Mouse (Mus musculus): Measurements from ENCODE around the gene Fgf7.

Fgf7 gene

DNA sequence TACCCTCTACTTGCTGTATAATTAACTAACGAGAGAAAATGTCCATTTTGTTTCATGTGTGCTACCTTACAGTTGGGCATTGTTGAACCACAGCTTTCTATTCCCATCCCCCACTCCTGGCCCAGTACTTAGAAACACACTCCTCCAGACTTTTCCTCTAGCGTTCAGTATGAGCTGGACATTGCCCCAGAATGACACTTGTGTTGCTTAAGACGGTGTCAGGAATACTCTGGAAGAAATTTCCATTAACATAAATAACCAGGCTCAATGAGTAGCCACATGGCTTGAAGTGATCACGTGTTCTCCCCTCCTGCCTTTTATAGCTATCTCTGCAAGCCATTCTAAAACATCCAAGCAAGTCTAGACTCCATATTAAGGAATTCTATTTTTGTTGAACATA is 26.1 kb downstream of the Fgf7 start:
- in situ Hi-C loops (cut with MboI, MseI) = no loop called here

DNA sequence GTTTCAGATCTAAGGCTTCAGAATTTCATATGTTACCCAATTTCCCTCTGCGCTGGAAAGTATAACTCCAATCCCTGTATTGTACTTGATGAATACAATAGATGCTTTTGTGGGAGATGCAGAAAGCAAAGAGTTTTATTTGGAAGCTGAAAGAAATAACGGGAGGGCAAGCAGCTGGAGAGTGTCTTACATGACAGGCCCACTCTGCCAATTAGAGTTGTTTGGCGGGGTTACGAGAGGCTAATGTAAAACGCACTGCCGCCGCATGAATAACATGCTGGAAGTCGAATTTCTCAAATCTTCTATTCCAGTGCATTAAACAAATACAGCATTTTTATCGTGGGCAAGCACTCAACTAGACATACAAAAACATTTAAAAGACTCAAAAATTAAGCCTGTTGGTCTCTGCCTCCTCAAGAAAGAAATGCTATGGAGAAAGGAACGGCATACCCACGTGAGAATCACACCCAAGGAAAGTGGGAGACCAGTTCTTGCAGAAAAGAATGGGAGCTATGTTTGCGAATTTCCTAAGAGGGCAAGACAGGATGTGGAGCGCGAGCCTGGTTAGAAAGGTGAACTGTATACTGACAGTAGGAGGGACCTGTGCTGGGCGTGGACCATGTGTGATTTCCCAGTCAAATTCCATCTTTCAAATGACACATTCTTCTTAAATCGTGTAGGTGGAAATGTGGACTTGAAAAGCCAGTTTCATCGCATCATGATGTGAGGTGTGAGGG is 26.7 kb downstream of the Fgf7 start:
- in situ Hi-C loops (cut with MboI, MseI) = no loop called here

DNA sequence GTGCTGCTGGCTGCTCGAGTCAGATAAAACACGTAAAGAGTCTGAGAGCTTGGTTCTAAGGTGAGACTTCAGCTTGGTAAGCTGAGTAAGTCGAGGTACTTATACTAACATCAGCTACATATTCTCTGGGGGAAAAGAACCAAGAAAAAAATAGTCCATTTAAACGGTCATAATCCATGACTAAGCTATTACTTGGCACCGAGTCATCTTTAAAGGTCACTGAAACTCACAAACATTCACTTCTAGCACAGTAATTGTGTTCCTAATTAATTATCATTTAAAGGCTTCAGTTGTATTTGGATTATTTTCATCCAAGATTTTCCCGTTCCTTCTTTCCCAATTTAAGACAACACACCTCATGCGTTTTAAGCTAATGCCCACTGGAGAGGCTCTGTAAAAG is 28.4 kb downstream of the Fgf7 start:
- in situ Hi-C loops (cut with MboI, MseI) = no loop called here

DNA sequence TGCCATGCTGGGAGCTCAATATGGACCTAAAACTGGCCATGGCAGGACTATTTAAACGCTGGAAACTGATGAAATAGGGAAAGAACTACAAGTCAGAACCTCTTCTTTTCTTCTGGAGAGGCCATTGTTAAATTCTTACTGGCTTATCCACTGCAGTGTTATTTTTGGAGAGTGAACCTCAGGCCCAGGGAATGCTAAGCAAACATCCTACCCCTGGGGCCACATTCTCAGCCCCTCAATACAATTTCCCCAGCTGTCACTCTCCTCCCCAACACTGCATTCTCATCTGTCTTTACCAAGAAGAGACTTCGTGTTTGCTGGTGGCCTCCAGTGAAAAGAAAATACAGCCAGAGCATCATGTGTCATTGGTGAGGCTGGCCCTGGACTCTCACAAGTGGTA is 30.4 kb downstream of the Fgf7 start:
- in situ Hi-C loops (cut with MboI, MseI) = no loop called here

DNA sequence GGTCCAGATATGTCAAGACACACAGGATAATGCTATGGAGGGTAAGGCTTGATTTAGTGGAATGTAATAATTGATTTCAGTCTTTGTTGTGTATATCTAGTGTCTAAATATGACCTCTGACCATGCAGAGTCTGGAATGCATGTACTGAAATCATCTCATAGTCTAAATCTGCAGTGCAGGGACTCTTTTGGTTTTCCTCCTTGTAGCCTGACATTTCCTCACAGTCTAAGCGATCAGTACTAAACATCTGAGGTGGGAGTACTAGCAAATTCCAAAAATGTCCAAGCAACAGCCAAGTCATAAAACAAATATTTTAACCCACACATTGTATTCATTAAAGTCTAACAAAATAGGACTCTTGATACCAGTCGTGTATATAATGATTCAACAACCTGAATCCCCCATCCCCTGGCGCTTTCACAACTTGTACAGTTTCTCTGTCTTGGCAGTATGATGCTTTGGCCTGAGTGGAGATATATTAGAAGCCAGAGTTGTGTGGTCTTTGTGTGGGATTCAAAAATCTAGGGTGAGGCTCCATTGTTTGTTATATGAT is 30.9 kb downstream of the Fgf7 start:
- in situ Hi-C loops (cut with MboI, MseI) = no loop called here

DNA sequence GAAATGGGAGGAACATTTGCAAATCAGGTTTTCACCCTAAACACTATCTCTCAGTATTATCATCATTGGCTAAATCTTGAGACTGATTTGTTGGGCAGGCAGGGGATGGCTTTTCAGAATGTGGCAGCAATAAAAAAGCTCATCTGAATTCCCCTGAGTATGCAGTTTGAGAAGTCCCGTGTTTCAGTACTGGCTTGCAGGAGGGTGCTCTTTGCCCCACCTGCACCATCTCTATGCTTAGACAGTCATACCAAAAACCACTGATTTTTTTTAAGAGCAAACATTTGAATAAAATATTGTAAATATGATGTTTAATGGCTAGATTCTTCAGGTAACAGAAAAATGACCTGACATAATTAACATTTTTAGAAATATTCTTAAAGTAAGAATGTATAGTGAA is 35.3 kb downstream of the Fgf7 start:
- in situ Hi-C loops (cut with MboI, MseI) = no loop called here

DNA sequence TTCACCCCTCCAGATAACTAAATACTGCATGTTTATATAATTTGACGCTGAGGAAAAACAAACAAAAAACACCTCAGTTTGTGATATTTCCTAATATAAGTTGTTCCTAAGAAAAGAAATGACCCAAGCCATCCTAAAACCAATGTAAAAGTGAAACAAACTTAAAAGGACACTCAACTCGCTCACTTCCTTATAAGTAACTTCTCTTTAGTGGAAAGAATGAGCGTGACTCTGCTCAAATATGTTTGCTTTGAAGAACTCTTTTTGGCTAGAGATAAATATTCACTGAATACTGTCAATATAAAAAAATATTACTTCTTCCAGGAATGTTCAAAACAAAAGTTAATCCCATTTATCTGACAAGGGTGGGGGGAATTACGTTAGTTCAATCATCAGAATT is 39.3 kb downstream of the Fgf7 start:
- in situ Hi-C loops (cut with MboI, MseI) = no loop called here

DNA sequence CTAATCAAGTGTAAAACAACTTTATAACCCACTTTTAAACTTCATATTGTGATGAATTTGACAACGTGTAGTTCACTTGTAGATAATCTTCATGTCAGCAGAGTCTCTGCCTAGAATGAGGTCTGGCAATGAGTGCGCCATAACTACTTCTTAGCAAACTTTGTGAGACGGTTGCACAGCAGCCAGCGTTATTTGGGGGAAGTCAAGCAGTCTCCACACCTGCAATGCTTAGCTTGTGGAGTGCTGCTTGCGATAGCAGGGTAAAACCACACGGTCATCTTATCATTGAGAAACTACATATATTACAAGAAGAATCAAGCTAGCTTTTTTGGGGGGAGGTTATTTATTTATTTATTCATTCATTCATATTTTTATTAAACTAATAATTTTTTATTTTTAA is 42.0 kb downstream of the Fgf7 start:
- in situ Hi-C loops (cut with MboI, MseI) = no loop called here

DNA sequence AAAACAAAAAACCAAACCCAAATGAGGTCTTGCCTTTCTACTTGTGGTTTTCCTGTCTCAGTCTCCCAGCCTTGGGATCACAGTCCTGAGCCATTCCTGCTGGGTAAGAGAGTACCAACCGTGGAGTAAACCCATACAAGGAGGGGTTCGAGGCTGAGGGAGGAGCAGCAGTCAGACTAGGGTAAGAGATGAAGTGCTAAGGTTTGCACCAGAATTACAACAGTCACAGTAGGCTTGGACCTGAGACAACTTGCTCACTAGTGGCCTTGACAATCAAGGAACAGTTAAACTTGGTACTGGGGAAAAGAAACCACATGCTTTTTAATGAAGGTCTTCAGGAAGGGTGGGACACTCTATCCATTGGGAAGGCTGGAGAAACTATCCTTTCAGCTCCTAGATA is 44.6 kb downstream of the Fgf7 start:
- in situ Hi-C loops (cut with MboI, MseI) = no loop called here

DNA sequence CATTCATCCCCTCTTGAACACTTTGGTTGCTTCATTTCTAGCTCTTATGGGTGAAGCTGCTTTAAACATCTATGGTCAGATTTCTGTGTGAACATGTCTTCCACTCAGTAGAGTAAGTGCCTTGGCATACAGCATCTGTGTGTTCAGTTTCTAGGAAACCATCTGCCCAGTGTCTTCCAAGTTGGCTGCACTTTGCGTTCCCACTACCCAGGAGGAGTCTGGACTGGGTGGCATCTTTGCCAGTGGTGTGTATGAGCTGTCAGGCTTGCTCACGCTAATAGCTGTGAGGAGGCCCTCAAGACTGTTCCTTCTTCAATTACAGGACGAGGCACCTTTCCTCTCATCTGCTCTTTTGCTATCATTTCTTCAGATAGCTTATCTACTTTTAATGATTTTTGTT is 49.9 kb downstream of the Fgf7 start:
- in situ Hi-C loops (cut with MboI, MseI) = no loop called here

DNA sequence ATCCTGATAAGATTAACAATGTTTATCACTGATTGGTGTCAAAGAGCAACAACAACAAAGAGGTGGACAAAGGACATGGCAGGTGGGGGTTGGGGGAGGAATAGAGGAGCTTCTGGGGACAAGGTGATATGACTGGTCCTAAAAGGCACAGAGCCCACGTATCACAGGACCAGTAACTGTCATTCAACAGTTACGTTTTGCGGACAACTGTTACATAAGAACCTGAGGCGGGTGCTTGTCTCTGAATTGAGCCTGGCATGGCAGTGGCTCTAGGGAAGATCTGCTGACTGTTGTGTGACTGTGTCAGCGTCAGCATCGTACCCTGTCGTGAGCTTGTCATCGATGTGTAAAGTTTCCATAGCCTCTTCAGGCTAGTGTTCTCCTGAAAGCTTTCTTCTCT is 51.7 kb downstream of the Fgf7 start:
- in situ Hi-C loops (cut with MboI, MseI) = no loop called here

DNA sequence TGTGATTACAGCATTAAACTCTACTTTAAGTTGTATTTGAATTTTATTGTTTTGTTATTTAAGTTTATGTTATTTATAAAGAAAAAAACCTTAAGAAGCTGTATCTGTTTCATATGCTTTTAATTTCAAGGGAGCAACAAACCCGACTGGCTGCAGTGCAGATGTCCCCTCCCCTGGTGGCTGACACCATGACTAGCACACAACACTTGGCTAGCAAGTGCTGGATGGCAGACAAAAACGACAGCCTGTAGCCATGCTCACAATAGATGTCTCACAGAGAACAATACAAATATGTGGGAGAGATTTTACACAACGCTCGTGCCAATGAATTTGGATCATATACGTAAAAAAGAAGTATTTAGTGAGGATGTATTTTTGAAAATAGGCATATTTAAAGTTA is 56.0 kb downstream of the Fgf7 start:
- in situ Hi-C loops (cut with MboI, MseI) = no loop called here

DNA sequence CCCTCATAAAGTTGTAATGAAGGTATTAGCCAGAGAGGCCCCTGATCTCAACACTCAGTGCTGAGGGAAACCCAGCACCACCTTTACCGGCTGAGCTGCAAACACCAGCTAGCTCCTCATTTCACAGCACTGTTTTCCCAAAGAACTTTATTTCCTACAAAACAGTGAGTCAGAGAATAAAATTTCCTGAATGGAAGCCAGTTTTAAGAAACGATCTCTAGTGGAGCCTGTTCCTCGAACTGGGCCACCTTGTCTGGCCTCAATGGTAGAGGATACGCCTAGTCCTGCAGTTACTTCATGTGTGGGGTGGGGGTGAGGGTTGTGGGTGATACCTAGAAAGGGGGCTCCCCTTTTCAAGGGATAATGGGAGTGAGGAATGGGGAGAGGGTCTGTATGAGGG is 60.2 kb downstream of the Fgf7 start:
- in situ Hi-C loops (cut with MboI, MseI) = no loop called here

Data from regulatory T cell (primary cell).